Mouse (Mus musculus): ENCODE data around the gene Dnm3. TPM values are rescaled to one million over a fixed set of nuclear protein-coding genes. Genes with fewer than 3 reads are reported as not detected.

Dnm3 gene
- polyA plus RNA-seq, 1 experiment: 1.4 TPM

DNA sequence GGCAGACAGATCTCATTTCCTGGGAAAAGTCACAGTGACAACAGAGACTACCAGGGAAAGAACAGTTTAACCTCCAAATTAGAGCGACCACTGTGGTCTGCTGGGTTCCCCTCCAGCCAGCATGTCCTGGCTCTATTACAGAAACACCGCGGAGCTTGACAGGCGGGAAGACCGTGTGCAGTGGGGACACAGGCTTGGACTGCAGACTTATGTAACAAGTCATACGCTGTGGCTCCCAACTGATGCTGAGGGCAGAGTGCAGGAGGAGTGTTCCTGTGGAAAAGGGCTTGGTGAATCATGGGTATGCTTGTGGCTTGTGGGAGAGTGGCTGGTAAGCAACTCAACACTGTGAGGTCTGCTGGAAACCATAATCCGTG, 368.4 kb downstream of the Dnm3 start:
- no peak for DNase-seq (ENCODE audit: low read depth)

- no peak for DNase-seq (ENCODE audit: low read depth)
These were observed 369.0 kb downstream of the Dnm3 start for GRCm38 (mm10) chr1:162108726-162109436.

GRCm38 (mm10) chr1:162108181-162108671, 369.6 kb downstream of the Dnm3 start:
- DNase-seq (ENCODE audit: low read depth): no peak

- DNase-seq (ENCODE audit: low read depth): no peak
These were observed 370.7 kb downstream of the Dnm3 start for GRCm38 (mm10) chr1:162107011-162107606.

- DNase-seq (ENCODE audit: low read depth): peak; percentile 71
These were observed 376.6 kb downstream of the Dnm3 start for GRCm38 (mm10) chr1:162100961-162101830.

- peak; percentile 81 for DNase-seq (ENCODE audit: low read depth)
These were observed 377.6 kb downstream of the Dnm3 start for GRCm38 (mm10) chr1:162100033-162100820.

GRCm38 (mm10) chr1:162099203-162099602, 378.6 kb downstream of the Dnm3 start:
- no peak for DNase-seq (ENCODE audit: low read depth)

GRCm38 (mm10) chr1:162094523-162095272, 383.1 kb downstream of the Dnm3 start:
- no peak for DNase-seq (ENCODE audit: low read depth)

- no peak for DNase-seq (ENCODE audit: low read depth)
These were observed 383.9 kb downstream of the Dnm3 start for GRCm38 (mm10) chr1:162093806-162094522.

- DNase-seq (ENCODE audit: low read depth): no peak
These were observed 384.8 kb downstream of the Dnm3 start for GRCm38 (mm10) chr1:162092899-162093659.

DNA sequence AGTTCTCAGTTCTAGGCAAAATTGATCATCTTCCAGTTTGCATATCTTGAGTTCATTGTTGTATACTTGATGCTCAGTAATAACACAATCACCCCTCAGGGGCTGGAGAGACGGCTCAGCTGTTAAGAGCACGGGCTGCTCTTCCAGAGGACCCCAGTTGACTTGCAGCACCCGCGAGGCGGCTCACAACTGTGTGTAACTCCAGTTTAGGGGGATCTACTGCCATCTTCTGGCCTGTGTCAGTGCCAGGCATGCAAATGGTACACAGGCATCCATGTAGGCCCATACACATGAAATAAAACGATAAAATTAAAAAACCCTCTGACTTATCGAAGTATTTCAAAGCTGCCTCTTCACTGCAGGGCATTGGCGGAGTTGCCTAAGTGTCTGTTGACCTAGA, 385.4 kb downstream of the Dnm3 start:
- no peak for DNase-seq (ENCODE audit: low read depth)

DNA sequence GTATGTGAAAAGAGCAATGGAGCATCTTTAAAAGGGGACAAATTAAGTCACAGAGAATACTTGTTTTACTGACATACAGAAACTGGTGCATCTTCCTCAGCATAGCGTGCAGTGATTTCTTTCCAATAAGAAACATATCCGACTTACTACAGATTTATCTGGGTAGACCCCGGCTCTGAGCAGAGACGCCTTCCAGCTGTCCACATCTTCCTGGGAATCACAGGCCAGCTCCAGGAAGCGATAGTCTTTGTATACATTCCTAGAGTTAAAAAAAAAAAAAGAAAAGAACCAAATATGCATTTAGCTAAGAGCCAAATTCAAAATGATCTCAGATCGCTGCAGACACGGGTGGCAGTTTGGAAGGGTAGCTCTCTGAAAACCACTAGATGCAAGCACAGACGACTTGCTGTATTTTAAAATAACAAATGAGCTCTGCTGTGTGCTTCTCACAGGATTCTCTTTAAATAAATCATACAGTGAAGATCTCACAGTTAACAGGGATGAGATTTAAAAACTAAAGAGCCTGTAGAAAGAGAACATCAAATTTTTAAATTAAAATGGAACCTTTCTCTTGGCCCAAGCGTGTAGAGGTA, 393.9 kb downstream of the Dnm3 start:
- DNase-seq (ENCODE audit: low read depth): no peak

DNA sequence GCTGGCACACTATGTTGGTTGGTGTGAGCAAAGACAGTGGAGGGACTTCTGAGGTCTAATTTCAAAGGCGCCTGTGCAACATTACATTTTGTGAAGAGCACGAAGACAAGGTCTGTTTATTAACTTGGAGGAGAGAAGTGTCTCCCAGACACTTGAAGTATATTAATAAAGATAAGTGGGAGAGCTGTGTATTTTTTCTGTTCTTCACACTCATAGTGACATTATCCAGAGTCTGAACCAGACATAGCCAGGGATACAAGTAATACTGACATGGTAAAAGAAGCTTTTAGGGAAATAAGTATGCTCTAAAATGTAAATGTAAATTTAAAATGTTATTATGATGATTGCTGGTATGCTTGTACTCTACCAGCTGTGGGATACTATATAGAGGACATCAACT, 394.5 kb downstream of the Dnm3 start:
- DNase-seq (ENCODE audit: low read depth): no peak

GRCm38 (mm10) chr1:162082711-162083110, 395.1 kb downstream of the Dnm3 start:
- no peak for DNase-seq (ENCODE audit: low read depth)

GRCm38 (mm10) chr1:162081693-162082372, 396.0 kb downstream of the Dnm3 start:
- DNase-seq (ENCODE audit: low read depth): no peak

- DNase-seq (ENCODE audit: low read depth): no peak
These were observed 397.8 kb downstream of the Dnm3 start for GRCm38 (mm10) chr1:162079989-162080388.

DNA sequence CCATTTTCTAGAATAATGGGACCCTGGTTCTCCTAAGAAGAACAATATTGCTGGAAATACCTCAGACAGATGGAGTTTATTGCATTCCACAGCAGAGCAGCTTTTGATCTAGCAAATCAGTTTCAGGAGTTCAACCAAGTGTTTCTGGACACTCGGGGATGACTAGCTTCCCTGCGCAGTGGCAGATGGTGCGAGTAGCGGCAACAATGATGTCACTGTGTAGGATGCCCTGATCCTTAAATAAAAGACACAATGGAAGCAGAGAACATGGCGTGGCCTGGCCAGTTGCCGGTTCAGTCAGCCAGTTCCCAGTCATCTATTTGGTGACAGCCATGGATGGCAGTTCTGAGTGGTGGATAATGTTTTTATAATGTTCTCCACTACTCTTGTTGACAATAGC, 400.4 kb downstream of the Dnm3 start:
- no peak for DNase-seq (ENCODE audit: low read depth)

- DNase-seq (ENCODE audit: low read depth): no peak
These were observed 401.2 kb downstream of the Dnm3 start for GRCm38 (mm10) chr1:162076581-162077001.
